Mouse (Mus musculus): Measurements from ENCODE around the gene Prkd1.
A peak's percentile ranks its signal among the peaks of the same experiment; 100 is the strongest.

The Prkd1 gene

DNA sequence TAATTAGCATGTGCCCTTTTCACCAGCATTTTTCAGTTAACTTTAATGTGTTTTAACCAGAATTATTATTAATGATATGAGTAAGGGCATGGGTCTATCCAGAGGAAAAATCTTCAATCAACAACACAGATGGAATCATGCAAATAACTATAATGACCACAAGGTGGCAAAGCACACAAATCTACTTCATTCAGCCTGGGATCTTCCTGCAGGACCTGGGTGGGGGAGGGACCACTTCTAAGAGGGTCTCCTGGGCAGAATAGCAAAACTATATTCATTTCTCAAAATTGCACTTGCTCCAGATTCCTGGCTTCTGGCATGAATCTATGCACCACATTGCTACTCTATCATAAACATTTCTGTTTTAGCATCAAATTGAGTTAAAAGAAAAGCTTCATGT is 334.3 kb downstream of the Prkd1 start:
- DNase-seq, result peak; percentile 65

DNA sequence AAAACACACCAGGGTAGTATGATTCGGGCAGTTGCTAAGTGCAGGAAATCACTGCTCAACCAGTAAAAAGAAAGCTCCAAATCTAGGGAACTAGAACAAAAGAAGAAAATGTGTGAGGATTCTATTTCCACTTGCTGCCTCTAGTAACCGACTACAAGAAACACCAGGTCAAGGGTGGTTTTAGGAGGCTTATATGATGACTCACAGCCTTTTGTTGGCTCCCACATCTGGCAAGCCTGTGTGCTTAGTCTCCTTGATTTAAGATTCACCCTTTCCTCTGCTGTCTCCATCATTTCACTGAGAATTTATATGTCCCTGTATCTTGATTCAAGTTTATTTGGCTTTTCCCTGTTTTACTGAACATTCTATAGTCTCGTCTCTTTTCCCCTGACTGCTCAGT is 339.6 kb downstream of the Prkd1 start:
- DNase-seq, result no peak

DNA sequence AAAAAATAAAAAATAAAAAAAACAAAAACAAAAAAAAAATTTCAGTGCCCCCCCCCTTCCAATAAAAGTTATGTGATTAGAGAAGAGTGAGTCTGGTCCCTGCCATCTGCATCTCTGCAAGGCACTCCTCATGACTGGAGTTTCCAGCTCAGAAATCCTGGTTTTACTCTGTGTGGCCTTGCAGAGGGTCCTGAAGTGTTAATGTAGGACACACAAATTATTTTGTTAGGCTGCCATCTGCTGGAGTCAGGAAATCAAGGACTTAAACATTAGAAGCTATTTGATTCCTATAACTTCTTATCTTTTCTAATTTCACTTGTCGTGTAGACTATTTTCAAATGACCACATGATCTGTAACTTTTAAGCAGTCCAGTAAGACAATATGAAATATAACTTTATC is 347.6 kb downstream of the Prkd1 start:
- DNase-seq, result peak; percentile 69

DNA sequence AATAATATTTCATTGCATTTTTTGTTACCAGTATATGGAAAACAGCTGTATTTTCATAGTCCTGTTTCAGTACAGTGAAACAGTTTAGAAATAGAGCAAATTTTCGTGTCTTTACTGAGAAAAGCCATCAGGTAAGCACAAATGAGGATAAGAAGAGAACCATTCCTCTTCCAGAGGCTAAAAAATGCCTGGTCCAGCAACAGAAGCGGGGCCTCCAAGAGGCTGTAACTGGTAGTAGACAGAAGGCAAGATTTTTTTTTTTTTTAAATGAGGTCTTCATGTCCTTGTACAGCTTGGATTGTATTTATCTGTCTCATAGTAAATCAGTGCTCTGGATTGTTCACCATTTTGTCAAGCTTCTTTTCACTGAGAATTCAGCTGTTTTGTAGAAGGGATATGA is 352.8 kb downstream of the Prkd1 start:
- peak; percentile 5 for DNase-seq

DNA sequence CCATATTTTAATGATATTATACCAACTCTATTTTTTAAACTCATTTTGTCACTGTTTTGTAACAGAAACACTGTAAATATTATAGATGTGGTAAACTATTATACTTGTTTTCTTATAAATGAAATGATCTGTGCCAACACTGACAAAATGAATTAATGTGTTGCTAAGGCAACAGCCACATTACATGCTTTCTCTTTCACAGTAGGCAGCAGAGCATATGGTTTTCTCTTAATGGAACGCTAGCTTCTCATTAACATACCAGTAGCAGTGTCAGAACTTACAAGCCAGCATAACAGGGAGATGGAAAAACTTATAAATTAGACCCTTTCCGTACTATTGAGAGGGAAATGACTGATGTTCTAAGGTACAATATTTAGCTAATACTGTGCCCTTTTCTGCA is 353.3 kb downstream of the Prkd1 start:
- DNase-seq, result peak; percentile 65

DNA sequence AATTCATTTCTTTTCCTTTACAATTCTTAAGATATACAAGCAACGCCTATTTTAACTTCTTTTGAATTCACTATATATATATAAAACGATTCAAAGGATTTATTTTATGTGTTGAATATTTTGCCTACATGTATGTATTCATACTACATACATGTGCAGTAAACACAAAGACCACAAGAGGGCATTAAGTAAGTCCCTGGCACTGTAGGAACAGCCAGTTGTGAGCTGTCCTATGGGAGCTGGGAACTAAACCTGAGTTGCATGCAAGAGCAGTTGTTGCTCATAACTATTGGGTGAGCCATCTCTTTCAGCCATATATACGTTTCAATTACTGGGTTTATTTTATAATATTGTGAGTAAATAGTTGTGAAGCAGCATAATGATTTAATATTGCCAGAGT is 356.1 kb downstream of the Prkd1 start:
- peak; percentile 34 for DNase-seq
